9 mouse cellular contexts compared by ENCODE assay signal in genomic region chr7:55849948-55850571, GRCm38 (mm10). TPM values are rescaled to one million over a fixed set of nuclear protein-coding genes. Genes with fewer than 3 reads are reported as not detected.
DNase-seq lines count a peak whose midpoint lies in the region; ATAC-seq and TF ChIP-seq lines count a peak whose summit lies in the region.
"Had no signal": no experiment of that assay in that cellular context is flagged by ENCODE, and none has a peak within 500 bp of the region (broad histone marks: within the 10 kb centered on the region; RNA-seq: fewer than 3 reads in every experiment).

No protein-coding gene starts in this region.

- DNase-seq in testis, postnatal 14 days (ENCODE audit: low spot score): no peak
- peak; percentile 50 for DNase-seq in limb, embryonic 14.5 days (ENCODE audit: low spot score)
- DNase-seq in telencephalon, adult 2 months (ENCODE audit: low read depth, low spot score): peak; percentile 92
- DNase-seq in lung, postnatal 4 days: no peak

- TF ChIP-seq CTCF in testis, adult 2 months (IDR thresholded peaks at IDR 0.05; ENCODE audit: control insufficient read depth, insufficient read depth, insufficient replicate concordance, low read depth, low read length): no peak

- no peak overlapping the region for H3K4me3 ChIP-seq in testis, adult 2 months (ENCODE audit: control insufficient read depth, low read depth, low read length)
- H3K4me3 ChIP-seq in hindbrain, embryonic 13.5 days: peak overlapping the region; percentile 16; the same call in 1 of the 2 replicates
- no peak overlapping the region for H3K4me3 ChIP-seq in limb, embryonic 14.5 days (replicated peaks; ENCODE audit: low read length)

- no peaks in the 10 kb centered on the region for H3K36me3 ChIP-seq in testis, adult 2 months (ENCODE audit: control insufficient read depth, insufficient read depth, low read length)
- H3K36me3 ChIP-seq in hindbrain, embryonic 13.5 days: no peaks in the 10 kb centered on the region
- H3K36me3 ChIP-seq in limb, embryonic 14.5 days (ENCODE audit: control insufficient read depth, insufficient read depth, low read length): no peaks in the 10 kb centered on the region

- no peak for TF ChIP-seq POLR2A in testis, adult 2 months (IDR thresholded peaks at IDR 0.05; ENCODE audit: control insufficient read depth, low read depth, low read length)
- TF ChIP-seq POLR2A in limb, embryonic 14.5 days (IDR thresholded peaks at IDR 0.05; ENCODE audit: borderline replicate concordance, extremely low read depth, insufficient read depth, insufficient read length): no peak

- no peaks in the 10 kb centered on the region for H3K9me3 ChIP-seq in hindbrain, embryonic 13.5 days
- no peaks in the 10 kb centered on the region for H3K9me3 ChIP-seq in limb, embryonic 14.5 days (ENCODE audit: control insufficient read depth, low read length)

- H3K9ac ChIP-seq in hindbrain, embryonic 13.5 days: peak overlapping the region; percentile 60
- H3K9ac ChIP-seq in limb, embryonic 14.5 days (ENCODE audit: low read depth, low read length, severe bottlenecking): no peak overlapping the region

- 0 out of 2 replicates have a peak, but pooled peaks have one; percentile 45 for ATAC-seq in hindbrain, embryonic 13.5 days (ENCODE audit: low FRiP score)
- ATAC-seq in limb, embryonic 14.5 days (ENCODE audit: low FRiP score, low read depth): peak; percentile 73
- no peak for ATAC-seq in megakaryocyte-erythroid progenitor cell, adult 5-6 weeks (replicated peaks; ENCODE audit: low FRiP score, low TSS enrichment, poor library complexity, severe bottlenecking)
- no peak for ATAC-seq in CD4-positive, CD25-positive, alpha-beta regulatory T cell, adult 4 months
- ATAC-seq: Patski had no signal

- no peaks in the 10 kb centered on the region for H3K27me3 ChIP-seq in testis, adult 2 months (ENCODE audit: control insufficient read depth, insufficient read depth, low read length)
- no peaks in the 10 kb centered on the region for H3K27me3 ChIP-seq in hindbrain, embryonic 13.5 days
- H3K27me3 ChIP-seq in limb, embryonic 14.5 days (ENCODE audit: control insufficient read depth, insufficient read depth, low read length): no peaks in the 10 kb centered on the region
- H3K27me3 ChIP-seq: Patski had no signal

- 32% methylated on average over 14 of the region's 14 CpGs for WGBS in hindbrain, embryonic 13.5 days
- 53% methylated on average over 14 of the region's 14 CpGs for WGBS in limb, embryonic 14.5 days

- 0 out of 2 replicates have a peak, but pooled peaks cover 2% of the 10 kb centered on the region for H3K4me1 ChIP-seq in testis, adult 2 months (ENCODE audit: control insufficient read depth, insufficient read depth, low read length)
- peaks cover 21% of the 10 kb centered on the region for H3K4me1 ChIP-seq in hindbrain, embryonic 13.5 days (replicated peaks)
- peaks cover 30% of the 10 kb centered on the region for H3K4me1 ChIP-seq in limb, embryonic 14.5 days (ENCODE audit: control insufficient read depth, insufficient read depth, low read length)

- peak overlapping the region; percentile 29; the same call in 1 of the 2 replicates for H3K27ac ChIP-seq in testis, adult 2 months (ENCODE audit: control insufficient read depth, insufficient read depth, low read depth, low read length)
- H3K27ac ChIP-seq in hindbrain, embryonic 13.5 days: peak overlapping the region; percentile 63
- H3K27ac ChIP-seq in limb, embryonic 14.5 days (replicated peaks; ENCODE audit: low read depth, low read length): peak overlapping the region; percentile 6

- peak overlapping the region; percentile 41 for H3K4me2 ChIP-seq in hindbrain, embryonic 13.5 days
- H3K4me2 ChIP-seq in limb, embryonic 14.5 days (replicated peaks; ENCODE audit: low read depth, low read length, severe bottlenecking): peak overlapping the region; percentile 23

RNA-seq across cellular contexts. Expression of gene Cyfip1, which starts 8.5 kb away (rescaled TPM):
- polyA plus RNA-seq in testis, adult 2 months (2012; rRNA removed): 5.6 and 6.6 TPM in 2 replicates
- 50.2 and 51.0 TPM in 2 replicates for polyA plus RNA-seq in hindbrain, embryonic 13.5 days (2015; fragmentation: Nextera tagmentation; extraction: Ambion mirVana)
- 53.2 and 55.6 TPM in 2 replicates for polyA plus RNA-seq in limb, embryonic 14.5 days (2012; rRNA removed)
- 115 and 127 TPM in 2 replicates for polyA plus RNA-seq in limb, embryonic 14.5 days (2014; fragmentation: Nextera tagmentation; extraction: Ambion mirVana)
- 21.4 and 42.4 TPM in 2 replicates for total RNA-seq in megakaryocyte-erythroid progenitor cell, adult 5-6 weeks (2014; fragmentation: Nextera tagmentation)
- 20.4 and 58.9 TPM in 2 replicates for total RNA-seq in megakaryocyte-erythroid progenitor cell, adult 5-6 weeks (2017)
- polyA plus RNA-seq in CD4-positive, CD25-positive, alpha-beta regulatory T cell, adult 4 months (2017; shearing (Covaris generic)): 100 to 1,000 TPM in 1 of 2 experiments, 10 to 100 TPM in 1; 69.2 to 104 TPM

RNA-seq across cellular contexts. Expression of gene Tubgcp5, which starts 56.1 kb away (rescaled TPM):
- 3.7 and 4.7 TPM in 2 replicates for polyA plus RNA-seq in testis, adult 2 months (2012; rRNA removed)
- polyA plus RNA-seq in hindbrain, embryonic 13.5 days (2015; fragmentation: Nextera tagmentation; extraction: Ambion mirVana): 37.1 and 42.0 TPM in 2 replicates
- 22.0 and 26.4 TPM in 2 replicates for polyA plus RNA-seq in limb, embryonic 14.5 days (2012; rRNA removed)
- 33.1 and 34.0 TPM in 2 replicates for polyA plus RNA-seq in limb, embryonic 14.5 days (2014; fragmentation: Nextera tagmentation; extraction: Ambion mirVana)
- total RNA-seq in megakaryocyte-erythroid progenitor cell, adult 5-6 weeks (2014; fragmentation: Nextera tagmentation): 34.9 and 43.8 TPM in 2 replicates
- 32.7 and 55.7 TPM in 2 replicates for total RNA-seq in megakaryocyte-erythroid progenitor cell, adult 5-6 weeks (2017)
- polyA plus RNA-seq in CD4-positive, CD25-positive, alpha-beta regulatory T cell, adult 4 months (2017; shearing (Covaris generic)): 10 to 100 TPM; 43.4 to 48.6 TPM

Comparison
In these comparisons a context has a peak if more than half of its experiments do, and no peak if none do; other contexts are left out.
1. H3K27ac ChIP-seq: peak in every context shown above with its lines; median percentile 63 in hindbrain, embryonic 13.5 days; 29 in testis, adult 2 months; 6 in limb, embryonic 14.5 days.
2. DNase-seq: peak in limb, embryonic 14.5 days (single experiment) and telencephalon, adult 2 months (single experiment); none in testis, postnatal 14 days (single experiment) and lung, postnatal 4 days (0 of 2).
3. ATAC-seq: peak in hindbrain, embryonic 13.5 days (single experiment) and limb, embryonic 14.5 days (single experiment); none in megakaryocyte-erythroid progenitor cell, adult 5-6 weeks (single experiment) and CD4-positive, CD25-positive, alpha-beta regulatory T cell, adult 4 months (single experiment).